Mouse (Mus musculus): Measurements from ENCODE around the gene Srf.
A peak's percentile ranks its signal among the peaks of the same experiment; 100 is the strongest.
"Not testable (repeated sequence)": the region's sequence is repeated elsewhere in the genome, so short reads cannot be mapped to it uniquely, and the experiment has no call there.

Gene Srf

GRCm38 (mm10) chr17:46555673-46556583 lies at the start of gene Srf:
Gene Srf, minus strand, starts transcription at chr17:46556175.
- peak; percentile 98 for DNase-seq (ENCODE audit: low read depth, low spot score)

GRCm38 (mm10) chr17:46605126-46605525 lies 49.2 kb upstream of the Srf start:
- DNase-seq (ENCODE audit: low read depth, low spot score): no peak

- DNase-seq (ENCODE audit: low read depth, low spot score): no peak
Measured at GRCm38 (mm10) chr17:46603229-46603628, 47.3 kb upstream of the Srf start.

- no peak for DNase-seq (ENCODE audit: low read depth, low spot score)
Measured at GRCm38 (mm10) chr17:46602212-46602611, 46.2 kb upstream of the Srf start.

GRCm38 (mm10) chr17:46600569-46600968 lies 44.6 kb upstream of the Srf start:
- no peak for DNase-seq (ENCODE audit: low read depth, low spot score)

- DNase-seq (ENCODE audit: low read depth, low spot score): no peak
Measured at GRCm38 (mm10) chr17:46598963-46599362, 43.0 kb upstream of the Srf start.

- DNase-seq (ENCODE audit: low read depth, low spot score): no peak
Measured at GRCm38 (mm10) chr17:46597956-46598355, 42.0 kb upstream of the Srf start.

- no peak for DNase-seq (ENCODE audit: low read depth, low spot score)
Measured at GRCm38 (mm10) chr17:46595336-46595735, 39.4 kb upstream of the Srf start.

- no peak for DNase-seq (ENCODE audit: low read depth, low spot score)
Measured at GRCm38 (mm10) chr17:46594606-46595005, 38.6 kb upstream of the Srf start.

- no peak for DNase-seq (ENCODE audit: low read depth, low spot score)
Measured at GRCm38 (mm10) chr17:46593124-46593523, 37.1 kb upstream of the Srf start.

- no peak for DNase-seq (ENCODE audit: low read depth, low spot score)
Measured at GRCm38 (mm10) chr17:46591406-46591805, 35.4 kb upstream of the Srf start.

- DNase-seq (ENCODE audit: low read depth, low spot score): no peak
Measured at GRCm38 (mm10) chr17:46590439-46590838, 34.5 kb upstream of the Srf start.

GRCm38 (mm10) chr17:46589635-46590314 lies 33.8 kb upstream of the Srf start:
- DNase-seq (ENCODE audit: low read depth, low spot score): no peak

GRCm38 (mm10) chr17:46588913-46589312 lies 32.9 kb upstream of the Srf start:
- no peak for DNase-seq (ENCODE audit: low read depth, low spot score)

- DNase-seq (ENCODE audit: low read depth, low spot score): peak; percentile 30
Measured at GRCm38 (mm10) chr17:46588173-46588572, 32.2 kb upstream of the Srf start.

GRCm38 (mm10) chr17:46586327-46586726 lies 30.4 kb upstream of the Srf start:
- DNase-seq (ENCODE audit: low read depth, low spot score): no peak

GRCm38 (mm10) chr17:46578650-46579049 lies 22.7 kb upstream of the Srf start:
- DNase-seq (ENCODE audit: low read depth, low spot score): no peak

GRCm38 (mm10) chr17:46576070-46576469 lies 20.1 kb upstream of the Srf start:
- DNase-seq (ENCODE audit: low read depth, low spot score): no peak

GRCm38 (mm10) chr17:46574535-46574934 lies 18.6 kb upstream of the Srf start:
- no peak for DNase-seq (ENCODE audit: low read depth, low spot score)

GRCm38 (mm10) chr17:46571005-46571404 lies 15.0 kb upstream of the Srf start:
- no peak for DNase-seq (ENCODE audit: low read depth, low spot score)

- peak; percentile 50 for DNase-seq (ENCODE audit: low read depth, low spot score)
Measured at GRCm38 (mm10) chr17:46559146-46559545, 3.2 kb upstream of the Srf start.

GRCm38 (mm10) chr17:46558151-46558550 lies 2.2 kb upstream of the Srf start:
- no peak for DNase-seq (ENCODE audit: low read depth, low spot score)

GRCm38 (mm10) chr17:46557321-46557720 lies 1.3 kb upstream of the Srf start:
- DNase-seq (ENCODE audit: low read depth, low spot score): not testable (repeated sequence)
